In genomic region chr12:50549860-50550555, GRCm38 (mm10) we compare ENCODE assay signal across 9 mouse cellular contexts.
DNase-seq lines count a peak whose midpoint lies in the region; ATAC-seq and TF ChIP-seq lines count a peak whose summit lies in the region.
"Had no signal": no experiment of that assay in that cellular context is flagged by ENCODE, and none has a peak within 500 bp of the region (broad histone marks: within the 10 kb centered on the region; RNA-seq: fewer than 3 reads in every experiment).

No protein-coding gene starts in this region.

- H3K36me3 ChIP-seq in midbrain, embryonic 11.5 days (ENCODE audit: control insufficient read depth, insufficient read depth, low read length), result no peaks in the 10 kb centered on the region
- H3K36me3 ChIP-seq in midbrain, embryonic 10.5 days, result no peaks in the 10 kb centered on the region
- H3K36me3 ChIP-seq: embryonic facial prominence, embryonic 15.5 days had no signal

- 90% methylated on average over 8 of the region's 8 CpGs for WGBS in midbrain, embryonic 11.5 days
- WGBS in midbrain, embryonic 10.5 days, result 91% methylated on average over 8 of the region's 8 CpGs

- ATAC-seq in midbrain, embryonic 11.5 days (ENCODE audit: low FRiP score), result no peak
- ATAC-seq in cerebellum, adult (ENCODE audit: insufficient number of reproducible peaks, low FRiP score, low TSS enrichment), result peak; percentile 56
- no peak for ATAC-seq in CD4-positive, CD25-positive, alpha-beta regulatory T cell, adult 4 months

- H3K4me3 ChIP-seq in midbrain, embryonic 11.5 days (ENCODE audit: low read depth, low read length), result no peak overlapping the region
- H3K4me3 ChIP-seq in midbrain, embryonic 10.5 days, result no peak overlapping the region
- H3K4me3 ChIP-seq in left cerebral cortex, adult 2 months, result no peak overlapping the region
- H3K4me3 ChIP-seq: embryonic facial prominence, embryonic 15.5 days had no signal

- TF ChIP-seq CTCF in left cerebral cortex, adult 2 months (IDR thresholded peaks at IDR 0.05), result no peak

- H3K9me3 ChIP-seq in midbrain, embryonic 11.5 days (ENCODE audit: control insufficient read depth, low read length), result no peaks in the 10 kb centered on the region
- no peaks in the 10 kb centered on the region for H3K9me3 ChIP-seq in midbrain, embryonic 10.5 days (replicated peaks)
- H3K9me3 ChIP-seq: embryonic facial prominence, embryonic 15.5 days had no signal

- peak; percentile 14 for DNase-seq in midbrain, embryonic 11.5 days (ENCODE audit: low spot score, missing footprints)
- no peak for DNase-seq in midbrain, embryonic 10.5 days (ENCODE audit: low spot score)
- DNase-seq in gastrocnemius, postnatal 10 days, result peak; percentile 60
- DNase-seq in left cerebral cortex, adult 2 months (ENCODE audit: extremely low spot score in 1 of 2, low spot score in 2 of 2), result peak; percentile 38 to 65
- DNase-seq in lung, postnatal 10 days, result no peak
- no peak for DNase-seq in liver

- H3K4me2 ChIP-seq in midbrain, embryonic 11.5 days, result no peak overlapping the region
- H3K4me2 ChIP-seq: embryonic facial prominence, embryonic 15.5 days had no signal

- no peak overlapping the region for H3K27ac ChIP-seq in midbrain, embryonic 11.5 days (ENCODE audit: low read depth, low read length)
- no peak overlapping the region for H3K27ac ChIP-seq in midbrain, embryonic 10.5 days (replicated peaks)
- H3K27ac ChIP-seq in left cerebral cortex, adult 2 months, result peak overlapping the region; percentile 40
- H3K27ac ChIP-seq: embryonic facial prominence, embryonic 15.5 days had no signal

- intact Hi-C loops in left cerebral cortex, adult 2 months (cut with DNase I), result no loop called here

- H3K9ac ChIP-seq in midbrain, embryonic 11.5 days (ENCODE audit: low read length), result no peak overlapping the region
- H3K9ac ChIP-seq: embryonic facial prominence, embryonic 15.5 days had no signal

- peaks cover 4% of the 10 kb centered on the region; the same call in 1 of the 2 replicates for H3K4me1 ChIP-seq in midbrain, embryonic 11.5 days (ENCODE audit: control insufficient read depth, insufficient read depth, low read length)
- peaks cover 9% of the 10 kb centered on the region for H3K4me1 ChIP-seq in midbrain, embryonic 10.5 days

- H3K27me3 ChIP-seq in midbrain, embryonic 11.5 days (ENCODE audit: control insufficient read depth, insufficient read depth, low read length), result no peaks in the 10 kb centered on the region
- no peaks in the 10 kb centered on the region for H3K27me3 ChIP-seq in midbrain, embryonic 10.5 days (ENCODE audit: low read depth, poor library complexity, severe bottlenecking)
- H3K27me3 ChIP-seq: embryonic facial prominence, embryonic 15.5 days had no signal

Comparison
In these comparisons a context has a peak if more than half of its experiments do, and no peak if none do; other contexts are left out.
1. DNase-seq: peak in midbrain, embryonic 11.5 days (single experiment), gastrocnemius, postnatal 10 days (single experiment) and left cerebral cortex, adult 2 months (2 of 2); none in midbrain, embryonic 10.5 days (single experiment), lung, postnatal 10 days (single experiment) and liver (single experiment).